Mouse (Mus musculus): ENCODE measurements around the gene Cntnap2.

The Cntnap2 gene

GRCm38 (mm10) chr6:45059091-45059490 is at the start of gene Cntnap2:
Gene Cntnap2, plus strand, starts transcription at chr6:45059357.
- Histone ChIP-seq H3K36me3 (ENCODE audit: control insufficient read depth, insufficient read depth, low read length, poor library complexity, severe bottlenecking) (no peaks in the 10 kb centered on the region), H3K27me3 (ENCODE audit: control insufficient read depth, insufficient read depth, low read length, poor library complexity, severe bottlenecking) (no peaks in the 10 kb centered on the region)
- no peak for DNase-seq (ENCODE audit: low read depth, low spot score)

DNA sequence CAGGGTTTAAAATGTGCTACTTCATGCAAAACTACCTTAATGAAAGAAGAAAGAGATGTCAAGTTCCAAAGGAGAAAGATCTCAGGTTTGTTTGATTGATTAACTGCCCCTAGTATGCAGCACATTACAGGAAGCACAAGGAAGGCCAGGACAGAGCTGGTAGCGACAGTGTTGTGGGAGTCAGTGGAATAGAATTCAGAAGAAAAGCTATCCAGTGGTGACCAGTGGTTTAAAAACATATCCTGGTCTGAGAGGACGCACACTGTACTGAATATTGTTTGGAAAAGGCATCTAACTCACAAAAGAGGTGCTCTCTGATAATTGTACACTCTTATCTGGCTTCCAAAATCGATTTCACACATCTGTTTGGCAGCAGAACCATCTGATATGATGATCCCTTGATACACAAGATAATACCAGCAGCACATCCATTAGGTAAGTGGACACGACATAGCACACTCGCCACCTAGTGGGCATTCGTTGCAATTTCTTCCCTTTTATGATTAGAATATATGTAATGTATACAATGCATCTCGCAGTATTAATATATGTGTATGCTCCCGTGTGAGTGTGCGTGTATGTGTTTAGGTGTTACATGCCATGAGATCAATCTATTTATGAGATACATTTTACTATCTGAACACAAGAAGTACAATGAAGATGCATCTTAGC is 33.0 kb upstream of the Cntnap2 start:
- DNase-seq (ENCODE audit: low read depth, low spot score): peak; percentile 23
- Histone ChIP-seq H3K27me3 (ENCODE audit: control insufficient read depth, insufficient read depth, low read length, poor library complexity, severe bottlenecking) (no peaks in the 10 kb centered on the region), H3K36me3 (ENCODE audit: control insufficient read depth, insufficient read depth, low read length, poor library complexity, severe bottlenecking) (no peaks in the 10 kb centered on the region)

GRCm38 (mm10) chr6:45039454-45039853 is 19.7 kb upstream of the Cntnap2 start:
- no peaks in the 10 kb centered on the region for H3K27me3 ChIP-seq (ENCODE audit: control insufficient read depth, insufficient read depth, low read length, poor library complexity, severe bottlenecking)
- no peaks in the 10 kb centered on the region for H3K36me3 ChIP-seq (ENCODE audit: control insufficient read depth, insufficient read depth, low read length, poor library complexity, severe bottlenecking)
- DNase-seq (ENCODE audit: low read depth, low spot score): no peak

GRCm38 (mm10) chr6:45059556-45060471 is 657 bp downstream of the Cntnap2 start:
- Histone ChIP-seq H3K27me3 (ENCODE audit: control insufficient read depth, insufficient read depth, low read length, poor library complexity, severe bottlenecking) (no peaks in the 10 kb centered on the region), H3K36me3 (ENCODE audit: control insufficient read depth, insufficient read depth, low read length, poor library complexity, severe bottlenecking) (no peaks in the 10 kb centered on the region)
- DNase-seq (ENCODE audit: low read depth, low spot score): no peak

DNA sequence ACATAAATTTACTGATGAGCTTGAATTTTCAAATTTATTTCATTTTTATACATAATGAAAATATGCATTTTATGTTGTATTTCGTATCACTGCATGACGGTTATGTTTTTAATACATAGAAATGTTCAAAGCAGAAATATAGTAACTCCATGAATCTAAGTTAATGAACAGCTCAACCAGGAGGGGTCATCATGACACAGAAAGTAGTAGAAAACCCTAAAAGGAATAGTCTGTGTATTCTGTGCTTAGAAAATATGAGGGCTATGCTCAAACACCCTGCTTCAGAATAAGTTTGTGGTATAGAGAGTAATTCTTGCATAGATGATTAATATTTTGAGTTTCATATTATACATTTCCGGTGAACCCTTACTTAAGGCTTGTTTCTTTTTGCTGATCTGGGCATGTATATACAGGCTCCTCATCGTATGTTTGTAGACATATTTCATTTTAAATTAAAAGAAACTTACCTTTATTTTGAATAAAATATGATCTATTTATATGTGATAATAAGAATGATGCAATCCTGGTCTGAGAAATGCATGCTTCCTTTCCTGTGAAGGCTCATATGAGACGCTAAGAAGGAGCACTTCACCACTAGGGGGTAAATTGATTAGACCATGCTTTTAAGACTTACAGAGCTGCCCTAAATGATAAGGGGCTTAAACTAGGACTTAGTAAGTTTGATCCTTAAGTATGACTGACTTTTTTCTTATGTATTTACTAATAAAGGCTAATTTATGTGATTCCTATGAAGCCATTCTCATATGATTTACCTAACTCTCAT is 3.2 kb downstream of the Cntnap2 start:
- no peak for DNase-seq (ENCODE audit: low read depth, low spot score)
- no peaks in the 10 kb centered on the region for H3K27me3 ChIP-seq (ENCODE audit: control insufficient read depth, insufficient read depth, low read length, poor library complexity, severe bottlenecking)
- H3K36me3 ChIP-seq (ENCODE audit: control insufficient read depth, insufficient read depth, low read length, poor library complexity, severe bottlenecking): no peaks in the 10 kb centered on the region

GRCm38 (mm10) chr6:45088304-45088703 is 29.1 kb downstream of the Cntnap2 start:
- no peaks in the 10 kb centered on the region for H3K36me3 ChIP-seq (ENCODE audit: control insufficient read depth, insufficient read depth, low read length, poor library complexity, severe bottlenecking)

DNA sequence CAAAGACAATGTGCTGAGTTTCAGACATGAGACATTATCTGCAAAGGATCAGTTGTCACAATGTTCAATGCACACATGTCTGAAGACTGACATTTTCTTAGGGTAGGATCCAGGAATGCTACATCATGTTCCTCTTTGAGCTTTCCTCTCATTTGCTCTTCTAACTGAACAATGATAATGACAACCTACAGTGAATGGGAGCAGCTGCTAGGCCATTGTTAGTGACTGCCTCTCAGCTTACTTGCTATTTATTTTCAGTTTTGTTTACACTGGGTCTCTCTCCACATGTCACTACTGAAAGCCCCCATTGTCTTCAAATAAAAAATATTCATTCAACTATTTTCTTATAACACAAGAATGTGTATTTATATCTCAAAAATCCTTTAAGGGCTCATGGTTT is 54.5 kb downstream of the Cntnap2 start:
- Histone ChIP-seq H3K27me3 (ENCODE audit: control insufficient read depth, insufficient read depth, low read length, poor library complexity, severe bottlenecking) (no peaks in the 10 kb centered on the region), H3K36me3 (ENCODE audit: control insufficient read depth, insufficient read depth, low read length, poor library complexity, severe bottlenecking) (no peaks in the 10 kb centered on the region)
- no peak for DNase-seq (ENCODE audit: low read depth, low spot score)

More at GRCm38 (mm10) chr6:45088304-45088703, 29.1 kb downstream of the Cntnap2 start:
- DNase-seq (ENCODE audit: low read depth, low spot score): no peak
- no peaks in the 10 kb centered on the region for H3K27me3 ChIP-seq (ENCODE audit: control insufficient read depth, insufficient read depth, low read length, poor library complexity, severe bottlenecking)

- Histone ChIP-seq H3K27me3 (ENCODE audit: control insufficient read depth, insufficient read depth, low read length, poor library complexity, severe bottlenecking) (no peaks in the 10 kb centered on the region), H3K36me3 (ENCODE audit: control insufficient read depth, insufficient read depth, low read length, poor library complexity, severe bottlenecking) (no peaks in the 10 kb centered on the region)
- DNase-seq (ENCODE audit: low read depth, low spot score): no peak
Observed at GRCm38 (mm10) chr6:45144882-45145281, 85.7 kb downstream of the Cntnap2 start.

- DNase-seq (ENCODE audit: low read depth, low spot score): no peak
- no peaks in the 10 kb centered on the region for H3K27me3 ChIP-seq (ENCODE audit: control insufficient read depth, insufficient read depth, low read length, poor library complexity, severe bottlenecking)
- H3K36me3 ChIP-seq (ENCODE audit: control insufficient read depth, insufficient read depth, low read length, poor library complexity, severe bottlenecking): no peaks in the 10 kb centered on the region
Observed at GRCm38 (mm10) chr6:45205039-45205438, 145.9 kb downstream of the Cntnap2 start.

DNA sequence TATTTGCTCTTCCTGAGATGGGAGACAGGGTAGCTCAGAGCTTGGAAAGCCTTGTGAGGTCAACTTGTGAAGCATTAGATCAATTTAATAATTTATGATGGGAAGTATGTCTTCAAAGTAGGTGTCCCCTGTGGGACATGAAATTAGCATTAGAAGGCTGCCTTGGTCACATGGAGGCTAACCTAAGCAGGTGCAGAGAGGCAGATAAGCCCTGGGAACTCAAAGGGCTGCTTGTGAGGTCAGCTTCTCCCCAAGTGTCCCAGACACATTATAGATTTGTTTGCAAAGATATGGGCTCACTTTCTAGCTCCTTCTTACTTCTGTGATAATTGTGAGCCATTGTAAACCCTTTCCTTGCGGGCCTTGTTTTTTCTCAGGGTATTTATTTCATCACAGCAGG is 155.2 kb downstream of the Cntnap2 start:
- Histone ChIP-seq H3K36me3 (ENCODE audit: control insufficient read depth, insufficient read depth, low read length, poor library complexity, severe bottlenecking) (no peaks in the 10 kb centered on the region), H3K27me3 (ENCODE audit: control insufficient read depth, insufficient read depth, low read length, poor library complexity, severe bottlenecking) (no peaks in the 10 kb centered on the region)
- no peak for DNase-seq (ENCODE audit: low read depth, low spot score)

GRCm38 (mm10) chr6:45229002-45229401 is 169.8 kb downstream of the Cntnap2 start:
- H3K36me3 ChIP-seq (ENCODE audit: control insufficient read depth, insufficient read depth, low read length, poor library complexity, severe bottlenecking): no peaks in the 10 kb centered on the region
- DNase-seq (ENCODE audit: low read depth, low spot score): no peak
- no peaks in the 10 kb centered on the region for H3K27me3 ChIP-seq (ENCODE audit: control insufficient read depth, insufficient read depth, low read length, poor library complexity, severe bottlenecking)

GRCm38 (mm10) chr6:45232571-45232970 is 173.4 kb downstream of the Cntnap2 start:
- H3K36me3 ChIP-seq (ENCODE audit: control insufficient read depth, insufficient read depth, low read length, poor library complexity, severe bottlenecking): no peaks in the 10 kb centered on the region
- no peaks in the 10 kb centered on the region for H3K27me3 ChIP-seq (ENCODE audit: control insufficient read depth, insufficient read depth, low read length, poor library complexity, severe bottlenecking)
- no peak for DNase-seq (ENCODE audit: low read depth, low spot score)

DNA sequence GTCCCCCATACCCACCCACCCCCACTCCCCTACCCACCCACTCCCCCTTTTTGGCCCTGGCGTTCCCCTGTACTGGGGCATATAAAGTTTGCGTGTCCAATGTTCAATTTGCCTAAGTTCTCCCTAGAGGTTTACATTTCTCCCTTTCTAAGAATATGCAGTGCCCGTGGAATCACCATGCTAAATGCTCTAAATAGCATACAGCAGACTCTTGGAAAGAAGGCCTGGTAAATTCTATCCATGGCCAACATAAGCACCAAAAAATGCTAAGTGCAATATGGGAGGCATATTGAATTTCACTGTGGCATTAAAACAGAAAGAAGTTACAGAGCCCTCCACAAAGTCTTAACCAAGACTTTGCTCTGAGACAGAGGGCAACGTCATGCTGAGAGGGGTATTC is 177.4 kb downstream of the Cntnap2 start:
- H3K36me3 ChIP-seq (ENCODE audit: control insufficient read depth, insufficient read depth, low read length, poor library complexity, severe bottlenecking): no peaks in the 10 kb centered on the region
- no peak for DNase-seq (ENCODE audit: low read depth, low spot score)
- no peaks in the 10 kb centered on the region for H3K27me3 ChIP-seq (ENCODE audit: control insufficient read depth, insufficient read depth, low read length, poor library complexity, severe bottlenecking)

DNA sequence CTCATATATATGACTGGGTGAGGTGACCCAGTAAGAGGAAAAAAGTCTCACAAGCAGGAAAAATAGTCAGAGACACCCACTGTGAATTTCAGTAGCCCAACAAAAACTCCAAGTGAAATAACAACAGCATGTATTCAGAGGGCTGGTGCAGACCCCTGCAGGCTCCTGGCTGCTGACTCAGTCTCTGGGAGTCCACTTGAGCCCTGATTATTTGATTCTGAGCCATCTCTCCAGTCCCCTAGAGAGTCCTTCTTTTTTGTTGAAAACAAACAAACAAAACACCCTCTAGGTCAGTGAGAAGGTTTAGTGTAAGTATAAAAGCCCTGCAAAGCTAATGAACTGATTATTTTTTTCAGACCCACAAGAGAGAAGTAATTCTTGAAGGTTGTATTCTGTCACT is 179.0 kb downstream of the Cntnap2 start:
- Histone ChIP-seq H3K36me3 (ENCODE audit: control insufficient read depth, insufficient read depth, low read length, poor library complexity, severe bottlenecking) (no peaks in the 10 kb centered on the region), H3K27me3 (ENCODE audit: control insufficient read depth, insufficient read depth, low read length, poor library complexity, severe bottlenecking) (no peaks in the 10 kb centered on the region)
- no peak for DNase-seq (ENCODE audit: low read depth, low spot score)

DNA sequence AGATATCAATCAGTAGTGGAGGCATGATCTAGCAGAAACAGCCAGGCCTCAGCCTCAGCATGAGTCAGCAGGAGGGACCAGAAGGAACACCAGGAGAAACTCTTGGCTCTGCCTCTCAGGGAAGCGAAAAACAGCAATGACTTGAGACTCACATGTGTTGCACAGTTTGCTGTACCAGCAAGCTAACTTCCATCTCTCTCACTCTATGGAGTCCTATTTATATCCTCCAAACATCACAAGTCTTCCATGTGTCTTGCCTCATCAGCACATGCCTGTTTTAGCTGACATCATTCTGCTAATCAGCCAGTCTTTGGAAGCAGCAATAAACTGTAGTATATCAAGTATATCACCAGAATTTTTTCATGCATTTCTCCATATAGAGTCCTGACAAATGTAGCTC is 182.1 kb downstream of the Cntnap2 start:
- H3K27me3 ChIP-seq (ENCODE audit: control insufficient read depth, insufficient read depth, low read length, poor library complexity, severe bottlenecking): no peaks in the 10 kb centered on the region
- no peak for DNase-seq (ENCODE audit: low read depth, low spot score)
- H3K36me3 ChIP-seq (ENCODE audit: control insufficient read depth, insufficient read depth, low read length, poor library complexity, severe bottlenecking): no peaks in the 10 kb centered on the region

All from splenic B cell, adult 2 months (primary cell).